Comparison of ENCODE assay signal across 21 mouse cellular contexts in the genomic region with DNA sequence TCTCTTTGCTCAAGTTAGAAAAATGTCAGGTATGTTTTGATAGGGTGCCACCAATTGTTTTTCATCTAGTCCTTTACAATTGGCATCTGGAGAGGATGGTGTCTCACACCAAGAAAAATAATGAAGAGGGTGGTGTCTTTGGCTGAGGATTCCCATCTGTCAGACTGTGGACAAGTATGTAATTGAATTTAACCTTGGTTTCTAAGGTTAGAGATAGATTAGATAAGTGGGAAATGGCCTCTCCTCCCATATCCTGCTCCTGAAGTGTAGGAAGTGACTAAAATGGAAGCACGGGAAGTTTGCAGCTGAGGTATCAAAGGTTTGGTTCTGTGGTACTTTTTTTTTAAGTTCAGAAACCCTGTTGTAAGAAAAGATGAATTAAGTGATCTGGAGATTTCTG.
DNase-seq lines count a peak whose midpoint lies in the region; ATAC-seq and TF ChIP-seq lines count a peak whose summit lies in the region.
"Had no signal": no experiment of that assay in that cellular context is flagged by ENCODE, and none has a peak within 500 bp of the region (broad histone marks: within the 10 kb centered on the region; RNA-seq: fewer than 3 reads in every experiment).

No protein-coding gene starts in this region.

- TF ChIP-seq CTCF in gastrocnemius, adult 2 months (IDR thresholded peaks at IDR 0.05) = no peak
- TF ChIP-seq CTCF in kidney, adult 2 months (conservative IDR thresholded peaks at IDR 0.05; ENCODE audit: insufficient read depth, insufficient read length, low read depth, low read length) = no peak

- 48% methylated on average over 1 of the region's 1 CpGs for WGBS in kidney, adult 2 months
- 35% methylated on average over 1 of the region's 1 CpGs for WGBS in kidney, embryonic 15.5 days
- 6% methylated on average over 1 of the region's 1 CpGs for WGBS in lung, embryonic 16.5 days

- H3K9ac ChIP-seq in kidney, embryonic 15.5 days = no peak overlapping the region
- H3K9ac ChIP-seq in lung, embryonic 16.5 days (ENCODE audit: low read length) = no peak overlapping the region
- H3K9ac ChIP-seq: forebrain, embryonic 12.5 days; midbrain, embryonic 12.5 days; neural tube, embryonic 13.5 days had no signal

- ATAC-seq in kidney, embryonic 15.5 days (replicated peaks; ENCODE audit: low FRiP score) = no peak
- ATAC-seq in lung, embryonic 16.5 days (ENCODE audit: low read depth) = peak; percentile 45
- ATAC-seq: hindbrain, postnatal 0 days had no signal

- H3K4me3 ChIP-seq in gastrocnemius, adult 2 months = no peak overlapping the region
- H3K4me3 ChIP-seq in kidney, adult 2 months (ENCODE audit: insufficient read depth, low read depth, low read length) = no peak overlapping the region
- no peak overlapping the region for H3K4me3 ChIP-seq in kidney, embryonic 15.5 days (replicated peaks)
- H3K4me3 ChIP-seq in lung, embryonic 16.5 days (ENCODE audit: low read length) = no peak overlapping the region
- H3K4me3 ChIP-seq: forebrain, embryonic 12.5 days; midbrain, embryonic 12.5 days; neural tube, embryonic 13.5 days had no signal

- no peak for DNase-seq in gastrocnemius, adult 2 months
- DNase-seq in gastrocnemius, postnatal 4 days (ENCODE audit: low spot score in 2 of 2) = no peak
- peak; percentile 80 for DNase-seq in kidney, adult 2 months
- no peak for DNase-seq in lung, adult 18-20 months
- DNase-seq in lung, postnatal 36 days = peak; percentile 7
- no peak for DNase-seq in cerebellum, adult 11 months
- DNase-seq: B cell, adult 2 months; cerebellum, adult 11-12 months; cerebellum, postnatal 25 days; gastrocnemius, postnatal 25 days; layer of hippocampus, postnatal 36 days; left cerebral cortex, postnatal 4 days; spleen, adult 18-20 months; thymus, adult 2 months had no signal

- no peaks in the 10 kb centered on the region for H3K4me1 ChIP-seq in kidney, adult 2 months (ENCODE audit: control insufficient read depth, insufficient read depth, low read length)
- no peaks in the 10 kb centered on the region for H3K4me1 ChIP-seq in kidney, embryonic 15.5 days
- no peaks in the 10 kb centered on the region for H3K4me1 ChIP-seq in lung, embryonic 16.5 days (replicated peaks; ENCODE audit: control insufficient read depth, insufficient read depth, low read length)
- H3K4me1 ChIP-seq: forebrain, embryonic 12.5 days; midbrain, embryonic 12.5 days; neural tube, embryonic 13.5 days had no signal

- TF ChIP-seq POLR2A in kidney, adult 2 months (IDR thresholded peaks at IDR 0.05; ENCODE audit: low read depth, low read length) = no peak

- H3K4me2 ChIP-seq in kidney, embryonic 15.5 days = no peak overlapping the region
- H3K4me2 ChIP-seq in lung, embryonic 16.5 days (ENCODE audit: low read depth, low read length) = no peak overlapping the region
- H3K4me2 ChIP-seq: forebrain, embryonic 12.5 days; midbrain, embryonic 12.5 days; neural tube, embryonic 13.5 days had no signal

- H3K27ac ChIP-seq in gastrocnemius, adult 2 months = peak overlapping the region; percentile 51; the same call in 1 of the 2 replicates
- H3K27ac ChIP-seq in kidney, adult 2 months (ENCODE audit: insufficient read depth, low read depth, low read length) = no peak overlapping the region
- H3K27ac ChIP-seq in kidney, embryonic 15.5 days = no peak overlapping the region
- H3K27ac ChIP-seq in lung, embryonic 16.5 days (ENCODE audit: low read length) = no peak overlapping the region
- H3K27ac ChIP-seq: forebrain, embryonic 12.5 days; hindbrain, postnatal 0 days; macrophage; midbrain, embryonic 12.5 days; neural tube, embryonic 13.5 days had no signal

- no peaks in the 10 kb centered on the region for H3K27me3 ChIP-seq in kidney, adult 2 months (replicated peaks; ENCODE audit: control insufficient read depth, insufficient read depth, low read length)
- no peaks in the 10 kb centered on the region for H3K27me3 ChIP-seq in kidney, embryonic 15.5 days
- H3K27me3 ChIP-seq in lung, embryonic 16.5 days (ENCODE audit: control insufficient read depth, insufficient read depth, low read depth, low read length) = no peaks in the 10 kb centered on the region
- H3K27me3 ChIP-seq: forebrain, embryonic 12.5 days; midbrain, embryonic 12.5 days; neural tube, embryonic 13.5 days had no signal

- intact Hi-C loops in gastrocnemius, adult 2 months (cut with DNase I) = no loop called here

- H3K36me3 ChIP-seq in kidney, adult 2 months (ENCODE audit: control insufficient read depth, insufficient read depth, low read length) = no peaks in the 10 kb centered on the region
- no peaks in the 10 kb centered on the region for H3K36me3 ChIP-seq in kidney, embryonic 15.5 days
- H3K36me3 ChIP-seq in lung, embryonic 16.5 days (ENCODE audit: control insufficient read depth, insufficient read depth, low read length) = no peaks in the 10 kb centered on the region
- H3K36me3 ChIP-seq: forebrain, embryonic 12.5 days; midbrain, embryonic 12.5 days; neural tube, embryonic 13.5 days had no signal

- H3K9me3 ChIP-seq in kidney, embryonic 15.5 days (replicated peaks) = no peaks in the 10 kb centered on the region
- H3K9me3 ChIP-seq in lung, embryonic 16.5 days (ENCODE audit: control insufficient read depth, low read length) = no peaks in the 10 kb centered on the region
- H3K9me3 ChIP-seq: forebrain, embryonic 12.5 days; midbrain, embryonic 12.5 days; neural tube, embryonic 13.5 days had no signal

Comparison
In these comparisons a context has a peak if more than half of its experiments do, and no peak if none do; other contexts are left out.
1. DNase-seq: peak in kidney, adult 2 months (single experiment) and lung, postnatal 36 days (single experiment); none in gastrocnemius, adult 2 months (single experiment), gastrocnemius, postnatal 4 days (0 of 2), lung, adult 18-20 months (0 of 2) and cerebellum, adult 11 months (single experiment).